Mouse (Mus musculus): Measurements from ENCODE around the gene Srrm2. TPM values are rescaled to one million over a fixed set of nuclear protein-coding genes. Genes with fewer than 3 reads are reported as not detected.
A peak's percentile ranks its signal among the peaks of the same experiment; 100 is the strongest.
"Not testable (repeated sequence)": the region's sequence is repeated elsewhere in the genome, so short reads cannot be mapped to it uniquely, and the experiment has no call there.

Srrm2 gene
- total and polyA plus RNA-seq, 2 experiments from 2014 or later = 147 to 384 TPM

GRCm38 (mm10) chr17:23762976-23763375 is 27.4 kb upstream of the Srrm2 start:
- no peak overlapping the region for H3K4me2 ChIP-seq (ENCODE audit: low read depth)
- H3K27ac ChIP-seq (ENCODE audit: low read depth, low read length) = no peak overlapping the region
- no peaks in the 10 kb centered on the region for H3K27me3 ChIP-seq (ENCODE audit: insufficient read depth, low read length)
- no peak for TF ChIP-seq CTCF (IDR thresholded peaks at IDR 0.05; ENCODE audit: low read depth)
- DNase-seq = no peak
- ATAC-seq = no peak
- H3K4me1 ChIP-seq (ENCODE audit: insufficient read depth) = no peaks in the 10 kb centered on the region
- WGBS = 80% methylated on average over 11 of the region's 11 CpGs
- H3K36me3 ChIP-seq (ENCODE audit: insufficient read depth) = peaks cover 44% of the 10 kb centered on the region
- H3K4me3 ChIP-seq (ENCODE audit: low read depth, low read length) = no peak overlapping the region
- no peaks in the 10 kb centered on the region for H3K9me3 ChIP-seq (ENCODE audit: low read length)
- H3K9ac ChIP-seq = no peak overlapping the region

- Histone ChIP-seq H3K4me2 (ENCODE audit: low read depth) (peak overlapping the region; percentile 69), H3K27me3 (ENCODE audit: insufficient read depth, low read length) (no peaks in the 10 kb centered on the region), H3K9ac (peak overlapping the region; percentile 91), H3K4me1 (ENCODE audit: insufficient read depth) (peaks cover 4% of the 10 kb centered on the region; the same call in 1 of the 2 replicates), H3K9me3 (ENCODE audit: low read length) (no peaks in the 10 kb centered on the region), H3K27ac (ENCODE audit: low read depth, low read length) (peak overlapping the region; percentile 84), H3K36me3 (ENCODE audit: insufficient read depth) (no peaks in the 10 kb centered on the region), H3K4me3 (ENCODE audit: low read depth, low read length) (peak overlapping the region; percentile 85)
- 4% methylated on average over 2 of the region's 2 CpGs for WGBS
- ATAC-seq (no peak), DNase-seq (no peak)
- no peak for TF ChIP-seq CTCF (IDR thresholded peaks at IDR 0.05; ENCODE audit: low read depth)
Observed at GRCm38 (mm10) chr17:23770493-23770892, 19.8 kb upstream of the Srrm2 start.

- no peak for DNase-seq
Observed at GRCm38 (mm10) chr17:23770896-23771283, 19.4 kb upstream of the Srrm2 start.

GRCm38 (mm10) chr17:23771284-23772218 is 18.8 kb upstream of the Srrm2 start, which contains the start of gene Flywch1:
Gene Flywch1, minus strand, starts transcription at chr17:23771602.
- peak; percentile 99 for ATAC-seq
- peak within 1 kb of the TSS; percentile 69 for H3K4me2 ChIP-seq (ENCODE audit: low read depth)
- no peaks in the 10 kb centered on the region for H3K9me3 ChIP-seq (ENCODE audit: low read length)
- peak; percentile 98 for DNase-seq
- peak within 1 kb of the TSS; percentile 84 for H3K27ac ChIP-seq (ENCODE audit: low read depth, low read length)
- no peaks in the 10 kb centered on the region for H3K27me3 ChIP-seq (ENCODE audit: insufficient read depth, low read length)
- peak within 1 kb of the TSS; percentile 91 for H3K9ac ChIP-seq
- H3K36me3 ChIP-seq (ENCODE audit: insufficient read depth) = no peaks in the 10 kb centered on the region
- H3K4me3 ChIP-seq (ENCODE audit: low read depth, low read length) = peak within 1 kb of the TSS; percentile 85
- peaks cover 4% of the 10 kb centered on the region; the same call in 1 of the 2 replicates for H3K4me1 ChIP-seq (ENCODE audit: insufficient read depth)
- TF ChIP-seq CTCF (IDR thresholded peaks at IDR 0.05; ENCODE audit: low read depth) = peak; percentile 18; the same call in 1 of the 2 replicates
- WGBS = 3% methylated on average over 55 of the region's 58 CpGs

More at GRCm38 (mm10) chr17:23770896-23771283, 19.4 kb upstream of the Srrm2 start:
- Histone ChIP-seq H3K27me3 (ENCODE audit: insufficient read depth, low read length) (no peaks in the 10 kb centered on the region), H3K27ac (ENCODE audit: low read depth, low read length) (peak overlapping the region; percentile 84), H3K4me1 (ENCODE audit: insufficient read depth) (peaks cover 4% of the 10 kb centered on the region; the same call in 1 of the 2 replicates), H3K36me3 (ENCODE audit: insufficient read depth) (no peaks in the 10 kb centered on the region), H3K9me3 (ENCODE audit: low read length) (no peaks in the 10 kb centered on the region), H3K4me2 (ENCODE audit: low read depth) (peak overlapping the region; percentile 69), H3K4me3 (ENCODE audit: low read depth, low read length) (peak overlapping the region; percentile 85), H3K9ac (peak overlapping the region; percentile 91)
- ATAC-seq = no peak
- WGBS = under 1% methylated on average over 19 of the region's 19 CpGs
- TF ChIP-seq CTCF (IDR thresholded peaks at IDR 0.05; ENCODE audit: low read depth) = no peak

GRCm38 (mm10) chr17:23772219-23772556 is 18.1 kb upstream of the Srrm2 start:
- 74% methylated on average over 2 of the region's 2 CpGs for WGBS

GRCm38 (mm10) chr17:23773676-23774075 is 16.7 kb upstream of the Srrm2 start:
- H3K27ac ChIP-seq (ENCODE audit: low read depth, low read length) = no peak overlapping the region
- WGBS = 77% methylated on average over 6 of the region's 6 CpGs
- H3K4me1 ChIP-seq (ENCODE audit: insufficient read depth) = peaks cover 4% of the 10 kb centered on the region; the same call in 1 of the 2 replicates
- DNase-seq (no peak), ATAC-seq (no peak)
- H3K4me3 ChIP-seq (ENCODE audit: low read depth, low read length) = no peak overlapping the region
- no peak for TF ChIP-seq CTCF (IDR thresholded peaks at IDR 0.05; ENCODE audit: low read depth)
- H3K4me2 ChIP-seq (ENCODE audit: low read depth) = no peak overlapping the region
- no peaks in the 10 kb centered on the region for H3K27me3 ChIP-seq (ENCODE audit: insufficient read depth, low read length)
- H3K36me3 ChIP-seq (ENCODE audit: insufficient read depth) = no peaks in the 10 kb centered on the region
- H3K9ac ChIP-seq = no peak overlapping the region
- H3K9me3 ChIP-seq (ENCODE audit: low read length) = no peaks in the 10 kb centered on the region

More at GRCm38 (mm10) chr17:23772219-23772556, 18.1 kb upstream of the Srrm2 start:
- not testable (repeated sequence) for H3K27ac ChIP-seq (ENCODE audit: low read depth, low read length); H3K9me3 ChIP-seq (ENCODE audit: low read length); H3K4me1 ChIP-seq (ENCODE audit: insufficient read depth); DNase-seq; H3K36me3 ChIP-seq (ENCODE audit: insufficient read depth); H3K9ac ChIP-seq; ATAC-seq; H3K27me3 ChIP-seq (ENCODE audit: insufficient read depth, low read length)
- Histone ChIP-seq H3K4me3 (ENCODE audit: low read depth, low read length) (peak overlapping the region; percentile 85), H3K4me2 (ENCODE audit: low read depth) (peak overlapping the region; percentile 43)

- ATAC-seq = peak; percentile 18; the same call in 1 of the 2 replicates
- no peaks in the 10 kb centered on the region for H3K36me3 ChIP-seq (ENCODE audit: insufficient read depth)
- H3K9ac ChIP-seq = no peak overlapping the region
- peak; percentile 72 for TF ChIP-seq CTCF (IDR thresholded peaks at IDR 0.05; ENCODE audit: low read depth)
- no peaks in the 10 kb centered on the region for H3K9me3 ChIP-seq (ENCODE audit: low read length)
- DNase-seq = peak; percentile 64
- no peak overlapping the region for H3K27ac ChIP-seq (ENCODE audit: low read depth, low read length)
- H3K4me3 ChIP-seq (ENCODE audit: low read depth, low read length) = no peak overlapping the region
- H3K27me3 ChIP-seq (ENCODE audit: insufficient read depth, low read length) = no peaks in the 10 kb centered on the region
- 6% methylated on average over 12 of the region's 12 CpGs for WGBS
- no peak overlapping the region for H3K4me2 ChIP-seq (ENCODE audit: low read depth)
- H3K4me1 ChIP-seq (ENCODE audit: insufficient read depth) = peaks cover 4% of the 10 kb centered on the region; the same call in 1 of the 2 replicates
Observed at GRCm38 (mm10) chr17:23774090-23774489, 16.2 kb upstream of the Srrm2 start.
